Mouse (Mus musculus): ENCODE results near the gene Zbtb38. TPM values are rescaled to one million over a fixed set of nuclear protein-coding genes. Genes with fewer than 3 reads are reported as not detected.
A peak's percentile ranks its signal among the peaks of the same experiment; 100 is the strongest.

Gene Zbtb38
- polyA plus RNA-seq, 1 experiment, result 18.7 TPM

- H3K27ac ChIP-seq (replicated peaks; ENCODE audit: low read depth, low read length), result no peak overlapping the region
Measured at GRCm38 (mm10) chr9:96675071-96675762, 77.4 kb downstream of the Zbtb38 start.

GRCm38 (mm10) chr9:96674301-96674700, 78.3 kb downstream of the Zbtb38 start:
- H3K27ac ChIP-seq (replicated peaks; ENCODE audit: low read depth, low read length), result no peak overlapping the region
- no peaks in the 10 kb centered on the region for H3K4me1 ChIP-seq (ENCODE audit: control insufficient read depth, insufficient read depth, insufficient read length, low read length)
- no peak overlapping the region for H3K4me3 ChIP-seq (ENCODE audit: insufficient read depth, low read depth, low read length)

More at GRCm38 (mm10) chr9:96675071-96675762, 77.4 kb downstream of the Zbtb38 start:
- no peak overlapping the region for H3K4me3 ChIP-seq (ENCODE audit: insufficient read depth, low read depth, low read length)
- no peaks in the 10 kb centered on the region for H3K4me1 ChIP-seq (ENCODE audit: control insufficient read depth, insufficient read depth, insufficient read length, low read length)

- no peak overlapping the region for H3K4me3 ChIP-seq (ENCODE audit: insufficient read depth, low read depth, low read length)
Measured at GRCm38 (mm10) chr9:96672466-96672865, 80.2 kb downstream of the Zbtb38 start.

GRCm38 (mm10) chr9:96671249-96671648, 81.4 kb downstream of the Zbtb38 start:
- no peak overlapping the region for H3K4me3 ChIP-seq (ENCODE audit: insufficient read depth, low read depth, low read length)
- H3K4me1 ChIP-seq (ENCODE audit: control insufficient read depth, insufficient read depth, insufficient read length, low read length), result no peaks in the 10 kb centered on the region
- H3K27ac ChIP-seq (replicated peaks; ENCODE audit: low read depth, low read length), result no peak overlapping the region

More at GRCm38 (mm10) chr9:96672466-96672865, 80.2 kb downstream of the Zbtb38 start:
- Histone ChIP-seq H3K4me1 (ENCODE audit: control insufficient read depth, insufficient read depth, insufficient read length, low read length) (no peaks in the 10 kb centered on the region), H3K27ac (replicated peaks; ENCODE audit: low read depth, low read length) (no peak overlapping the region)

GRCm38 (mm10) chr9:96669877-96670276, 82.8 kb downstream of the Zbtb38 start:
- peak overlapping the region; percentile 54 for H3K4me3 ChIP-seq (ENCODE audit: insufficient read depth, low read depth, low read length)
- H3K4me1 ChIP-seq (ENCODE audit: control insufficient read depth, insufficient read depth, insufficient read length, low read length), result no peaks in the 10 kb centered on the region
- H3K27ac ChIP-seq (replicated peaks; ENCODE audit: low read depth, low read length), result peak overlapping the region; percentile 30

GRCm38 (mm10) chr9:96668628-96669027, 84.0 kb downstream of the Zbtb38 start:
- Histone ChIP-seq H3K27ac (replicated peaks; ENCODE audit: low read depth, low read length) (no peak overlapping the region), H3K4me3 (ENCODE audit: insufficient read depth, low read depth, low read length) (no peak overlapping the region), H3K4me1 (ENCODE audit: control insufficient read depth, insufficient read depth, insufficient read length, low read length) (no peaks in the 10 kb centered on the region)

- no peak overlapping the region for H3K4me3 ChIP-seq (ENCODE audit: insufficient read depth, low read depth, low read length)
- H3K27ac ChIP-seq (replicated peaks; ENCODE audit: low read depth, low read length), result no peak overlapping the region
- no peaks in the 10 kb centered on the region for H3K4me1 ChIP-seq (ENCODE audit: control insufficient read depth, insufficient read depth, insufficient read length, low read length)
Measured at GRCm38 (mm10) chr9:96660510-96661244, 92.0 kb downstream of the Zbtb38 start.

- Histone ChIP-seq H3K4me1 (ENCODE audit: control insufficient read depth, insufficient read depth, insufficient read length, low read length) (no peaks in the 10 kb centered on the region), H3K27ac (replicated peaks; ENCODE audit: low read depth, low read length) (no peak overlapping the region), H3K4me3 (ENCODE audit: insufficient read depth, low read depth, low read length) (no peak overlapping the region)
Measured at GRCm38 (mm10) chr9:96659801-96660200, 92.8 kb downstream of the Zbtb38 start.

- Histone ChIP-seq H3K4me1 (ENCODE audit: control insufficient read depth, insufficient read depth, insufficient read length, low read length) (no peaks in the 10 kb centered on the region), H3K27ac (replicated peaks; ENCODE audit: low read depth, low read length) (no peak overlapping the region), H3K4me3 (ENCODE audit: insufficient read depth, low read depth, low read length) (no peak overlapping the region)
Measured at GRCm38 (mm10) chr9:96653538-96653937, 99.1 kb downstream of the Zbtb38 start.

- no peaks in the 10 kb centered on the region for H3K4me1 ChIP-seq (ENCODE audit: control insufficient read depth, insufficient read depth, insufficient read length, low read length)
- H3K4me3 ChIP-seq (ENCODE audit: insufficient read depth, low read depth, low read length), result no peak overlapping the region
- no peak overlapping the region for H3K27ac ChIP-seq (replicated peaks; ENCODE audit: low read depth, low read length)
Measured at GRCm38 (mm10) chr9:96652763-96653162, 99.9 kb downstream of the Zbtb38 start.

- Histone ChIP-seq H3K27ac (replicated peaks; ENCODE audit: low read depth, low read length) (no peak overlapping the region), H3K4me3 (ENCODE audit: insufficient read depth, low read depth, low read length) (no peak overlapping the region), H3K4me1 (ENCODE audit: control insufficient read depth, insufficient read depth, insufficient read length, low read length) (no peaks in the 10 kb centered on the region)
Measured at GRCm38 (mm10) chr9:96650807-96651206, 101.8 kb downstream of the Zbtb38 start.

- H3K4me3 ChIP-seq (ENCODE audit: insufficient read depth, low read depth, low read length), result no peak overlapping the region
- no peaks in the 10 kb centered on the region for H3K4me1 ChIP-seq (ENCODE audit: control insufficient read depth, insufficient read depth, insufficient read length, low read length)
- H3K27ac ChIP-seq (replicated peaks; ENCODE audit: low read depth, low read length), result no peak overlapping the region
Measured at GRCm38 (mm10) chr9:96649924-96650323, 102.7 kb downstream of the Zbtb38 start.

GRCm38 (mm10) chr9:96649362-96649761, 103.3 kb downstream of the Zbtb38 start:
- Histone ChIP-seq H3K4me3 (ENCODE audit: insufficient read depth, low read depth, low read length) (no peak overlapping the region), H3K27ac (replicated peaks; ENCODE audit: low read depth, low read length) (no peak overlapping the region), H3K4me1 (ENCODE audit: control insufficient read depth, insufficient read depth, insufficient read length, low read length) (no peaks in the 10 kb centered on the region)

- Histone ChIP-seq H3K4me1 (ENCODE audit: control insufficient read depth, insufficient read depth, insufficient read length, low read length) (no peaks in the 10 kb centered on the region), H3K27ac (replicated peaks; ENCODE audit: low read depth, low read length) (no peak overlapping the region), H3K4me3 (ENCODE audit: insufficient read depth, low read depth, low read length) (no peak overlapping the region)
Measured at GRCm38 (mm10) chr9:96646668-96647295, 105.8 kb downstream of the Zbtb38 start.

- H3K27ac ChIP-seq (replicated peaks; ENCODE audit: low read depth, low read length), result no peak overlapping the region
- no peak overlapping the region for H3K4me3 ChIP-seq (ENCODE audit: insufficient read depth, low read depth, low read length)
- H3K4me1 ChIP-seq (ENCODE audit: control insufficient read depth, insufficient read depth, insufficient read length, low read length), result no peaks in the 10 kb centered on the region
Measured at GRCm38 (mm10) chr9:96644840-96645239, 107.8 kb downstream of the Zbtb38 start.
